Mouse (Mus musculus) adrenal gland (tissue): Measurements from ENCODE around the gene Gabarapl1.
"Not testable (repeated sequence)": the region's sequence is repeated elsewhere in the genome, so short reads cannot be mapped to it uniquely, and the experiment has no call there.

Experiments used
- intact Hi-C: fragments of 180-260 bp; cut with DNase I; formaldehyde crosslinking; loops from one replicate; pipeline ENCODE4 v1.15.1; 2025
- long read RNA-seq, 2 experiments: library from polyadenylated mRNA; unstranded; transcript quantifications; one replicate each; pipeline ENCODE4 v2.0.0; 2020; ENCODE audit warnings: borderline replicate concordance in 1 of 2; ENCODE audit not compliant: insufficient replicate concordance in 1 of 2

Gabarapl1 gene
- long read RNA-seq, experiment 1, transcript Gabarapl1-201 (4 exons, 1,820 nt) = major isoform, 228 of 248 reads
- long read RNA-seq, experiment 1, partial matches to known transcripts = 2 of 248 reads
- long read RNA-seq, experiment 1, other reads (novel, unspliced or antisense) = 16 of 248 reads
- long read RNA-seq, experiment 2, transcript Gabarapl1-201 (4 exons, 1,820 nt) = major isoform, 144 of 162 reads
- long read RNA-seq, experiment 2, partial matches to known transcripts = 16 of 162 reads
- long read RNA-seq, experiment 2, other reads (novel, unspliced or antisense) = 0 of 162 reads

DNA sequence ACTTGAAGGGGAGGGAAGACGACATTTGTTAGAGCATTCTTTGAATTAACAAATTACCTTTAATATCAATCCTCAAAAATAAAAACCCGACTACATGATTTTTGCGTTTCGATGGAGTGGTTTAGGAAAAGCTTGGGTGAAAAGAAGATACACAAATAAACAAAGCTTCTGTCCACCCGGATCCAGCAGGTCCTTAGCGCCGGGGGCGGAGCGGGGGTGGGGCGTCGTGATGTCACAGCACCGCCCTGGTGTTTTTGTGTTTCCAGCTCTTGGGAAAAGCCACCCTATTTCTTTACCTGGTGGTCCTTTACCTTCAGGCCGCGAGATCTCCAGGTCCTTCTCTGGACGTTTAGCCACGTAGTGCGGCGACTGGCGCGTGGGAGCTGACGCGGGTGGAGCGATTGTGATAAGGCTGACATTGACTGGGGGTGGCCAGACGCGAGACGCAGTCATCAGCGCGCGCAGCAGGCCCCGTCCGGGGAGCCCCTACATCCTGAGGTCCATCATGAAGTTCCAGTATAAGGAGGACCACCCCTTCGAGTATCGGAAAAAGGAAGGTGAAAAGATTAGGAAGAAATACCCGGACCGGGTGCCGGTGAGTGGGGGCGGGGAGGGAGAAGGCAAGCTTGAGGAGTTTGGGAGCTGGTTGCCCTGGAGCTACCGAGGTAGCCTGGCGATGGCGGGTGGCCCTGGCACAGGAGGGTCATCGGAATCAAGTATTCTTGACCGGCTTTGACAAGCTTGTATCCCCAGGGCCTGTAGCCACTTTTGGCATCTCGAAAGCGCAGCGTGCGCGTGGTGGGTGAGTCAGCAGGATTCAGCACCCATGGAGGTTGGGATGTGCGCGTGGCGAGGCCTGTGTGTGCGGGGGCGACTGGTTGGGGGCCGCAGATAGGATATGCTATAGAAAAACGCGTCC is at the start of gene Gabarapl1:
Gabarapl1 (plus strand) TSS at position 219 of the 919 bp plus-strand sequence.
- intact Hi-C loops = no loop called here

DNA sequence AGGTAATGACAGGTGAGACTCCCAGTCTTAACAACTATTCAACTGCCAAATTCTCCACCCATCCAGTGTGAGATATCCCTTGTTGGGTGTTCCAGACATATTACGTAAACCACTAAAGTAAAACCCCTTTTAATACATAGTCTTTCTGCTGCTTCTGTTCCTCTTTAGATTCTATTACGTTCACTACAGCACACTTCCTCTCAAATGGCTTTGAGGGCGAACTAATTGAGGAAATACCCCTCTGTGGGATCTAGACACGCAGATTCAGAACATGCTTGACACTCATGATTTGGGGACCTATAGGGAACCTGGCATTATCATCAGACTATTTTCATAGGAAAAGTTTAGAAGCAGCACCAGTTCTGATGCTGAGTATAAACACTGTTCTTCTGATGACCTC is 38.0 kb upstream of the Gabarapl1 start:
- intact Hi-C loops = no loop called here

DNA sequence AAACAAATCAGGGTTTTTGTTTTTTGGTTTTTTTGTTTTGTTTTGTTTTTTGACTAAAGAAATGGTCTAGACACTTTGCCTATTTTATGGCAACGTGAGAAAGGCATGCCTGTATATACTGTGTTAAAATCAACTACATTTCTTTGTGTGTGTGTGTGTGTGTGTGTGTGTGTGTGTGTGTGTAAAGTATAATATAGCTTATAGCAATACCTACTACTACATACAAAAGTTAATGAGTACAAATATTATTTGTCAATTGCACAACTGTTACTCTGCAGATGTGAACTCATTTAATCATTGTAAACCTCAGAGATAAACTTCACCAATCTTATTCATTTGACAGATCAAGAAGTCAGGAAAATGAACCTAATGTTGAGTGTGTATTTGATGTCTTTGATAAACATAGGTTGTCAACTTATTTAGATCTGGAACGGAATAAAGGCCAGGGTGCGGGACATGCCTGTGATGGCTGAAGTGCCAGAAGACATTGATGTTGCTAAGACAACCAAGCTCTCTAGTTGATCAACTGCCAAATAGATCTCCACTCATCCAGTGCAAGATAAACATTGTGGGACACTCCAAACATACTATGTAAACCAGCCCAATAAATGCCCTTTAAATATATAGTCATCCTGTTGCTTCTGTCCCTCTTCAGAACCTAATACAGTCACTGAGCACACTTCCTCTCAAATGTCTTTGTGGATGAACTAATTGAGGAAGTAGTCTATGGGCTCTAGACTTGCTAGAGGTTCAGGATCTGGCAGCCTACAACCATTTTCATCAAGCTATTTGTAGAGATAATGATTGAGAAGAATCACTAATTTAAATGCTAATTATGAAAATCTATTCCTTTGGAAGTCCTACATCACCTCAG is 35.4 kb upstream of the Gabarapl1 start:
- intact Hi-C loops = no loop called here

DNA sequence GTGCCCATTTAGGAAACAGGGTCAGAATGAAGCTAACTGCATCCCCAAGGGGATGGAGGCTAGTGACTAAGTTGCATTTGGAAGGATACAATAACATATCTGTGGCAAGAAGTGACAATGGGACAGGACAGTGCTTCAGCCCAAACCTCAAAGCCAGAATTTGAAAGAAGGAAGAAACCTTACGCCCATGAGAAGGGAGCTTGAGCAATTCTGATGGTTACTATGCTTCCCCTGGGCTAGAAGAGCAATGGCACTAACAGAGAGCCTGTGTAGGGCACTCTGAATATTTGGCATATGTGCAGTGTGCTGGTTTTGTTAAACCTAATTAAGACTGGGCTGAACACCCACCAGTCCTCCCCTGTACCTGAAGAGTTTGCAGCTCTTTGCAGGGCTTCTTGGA is 33.4 kb upstream of the Gabarapl1 start:
- intact Hi-C loops = not testable (repeated sequence)

DNA sequence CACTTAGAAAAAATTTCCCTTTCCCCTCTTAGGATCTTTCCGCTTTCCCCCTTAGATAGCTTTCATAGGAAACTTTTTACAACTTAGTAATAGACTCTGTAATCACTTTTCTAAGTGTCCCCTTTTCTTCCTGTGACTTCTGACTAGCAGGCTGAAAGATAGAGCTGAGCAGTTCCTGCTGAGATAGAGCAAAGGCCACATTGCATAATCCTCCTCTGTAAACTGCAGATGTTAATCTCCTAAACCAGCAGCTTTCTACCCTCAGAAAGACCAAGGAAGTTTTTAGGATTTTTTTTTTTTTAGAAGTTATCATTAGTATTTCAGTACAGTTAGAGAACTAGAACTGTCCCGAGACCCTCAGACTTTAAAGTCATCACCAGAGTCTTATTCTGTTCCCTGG is 29.5 kb upstream of the Gabarapl1 start:
- intact Hi-C loops = no loop called here

DNA sequence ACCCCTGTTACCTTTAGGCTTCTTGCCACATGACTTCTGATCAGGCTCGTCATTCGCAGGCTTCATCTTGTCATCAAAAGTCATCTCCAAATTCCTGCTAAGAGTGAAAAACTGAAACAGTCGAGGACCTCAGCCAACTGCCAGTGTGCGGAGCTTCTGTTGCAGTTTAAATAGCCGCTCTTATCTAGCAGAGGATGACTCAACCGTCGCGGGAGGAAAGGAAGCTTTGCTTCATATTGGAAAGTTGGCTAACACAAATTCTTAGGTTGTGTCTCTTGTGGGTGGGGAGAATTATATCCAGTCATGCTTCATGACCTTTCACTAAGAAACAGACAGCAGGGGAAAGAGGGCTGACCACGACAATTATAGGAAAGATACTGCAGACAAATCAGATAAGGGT is 25.9 kb upstream of the Gabarapl1 start, which contains the start of gene Olr1:
Olr1 (minus strand) TSS at position 142 of the 400 bp plus-strand sequence.
- intact Hi-C loops = no loop called here

DNA sequence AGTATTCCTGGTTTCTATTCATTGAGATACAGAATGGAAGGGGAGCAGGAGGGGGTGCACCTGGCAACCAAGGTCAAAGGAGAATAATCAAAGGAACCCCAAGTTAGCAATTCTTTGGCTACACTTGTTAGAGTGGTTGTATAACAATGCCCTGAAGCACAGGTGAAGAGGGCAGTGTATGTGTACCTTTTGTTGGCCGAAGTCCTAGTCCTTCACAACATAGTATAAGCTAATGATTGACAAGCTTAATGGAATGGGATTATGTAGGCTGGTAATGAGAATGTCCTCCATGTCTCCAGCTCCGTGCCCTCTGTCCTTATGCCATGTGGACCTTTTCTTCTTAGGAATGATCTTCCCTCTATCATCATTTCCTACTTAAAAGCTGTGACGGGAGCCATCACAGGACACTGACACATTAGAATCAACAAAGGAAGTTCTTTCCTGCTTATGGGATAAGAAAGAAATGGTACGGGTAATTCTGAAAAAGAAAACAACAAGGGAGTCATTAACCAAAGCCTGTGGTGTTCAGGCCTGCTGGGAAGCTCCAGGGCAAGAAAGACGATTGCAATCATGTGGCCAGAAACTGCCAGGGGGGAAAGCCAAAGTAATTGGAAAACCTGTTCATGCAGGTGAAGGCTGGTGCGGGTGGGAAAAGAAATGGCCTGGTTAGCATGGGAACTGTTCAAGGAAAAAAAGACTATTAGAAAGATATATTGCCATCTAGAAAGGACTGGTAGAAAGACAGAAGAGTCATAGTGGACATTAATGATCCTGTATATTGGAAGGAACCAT is 22.6 kb upstream of the Gabarapl1 start:
- intact Hi-C loops = no loop called here

DNA sequence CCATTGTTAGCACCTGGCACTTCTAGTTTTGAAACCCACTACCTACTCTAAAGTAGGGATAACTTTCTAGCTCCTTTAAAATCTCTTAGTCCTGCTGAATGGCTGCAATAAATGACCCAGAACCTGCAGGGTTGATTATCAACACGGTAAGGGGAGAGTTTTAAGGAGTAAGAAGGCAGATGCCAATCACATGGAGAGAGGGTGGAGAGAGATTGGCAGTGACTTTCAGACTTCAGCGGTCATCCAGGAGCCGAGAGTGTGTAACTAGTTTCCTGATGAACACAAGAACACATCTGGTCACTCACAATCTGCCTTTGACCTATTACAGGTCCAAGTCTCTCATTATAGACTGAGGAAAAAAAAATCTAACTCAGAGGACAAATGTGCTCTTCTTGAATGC is 20.6 kb upstream of the Gabarapl1 start, which contains the start of gene Tmem52b:
Tmem52b (plus strand) TSS at position 189 of the 400 bp plus-strand sequence.
- intact Hi-C loops = no loop called here

DNA sequence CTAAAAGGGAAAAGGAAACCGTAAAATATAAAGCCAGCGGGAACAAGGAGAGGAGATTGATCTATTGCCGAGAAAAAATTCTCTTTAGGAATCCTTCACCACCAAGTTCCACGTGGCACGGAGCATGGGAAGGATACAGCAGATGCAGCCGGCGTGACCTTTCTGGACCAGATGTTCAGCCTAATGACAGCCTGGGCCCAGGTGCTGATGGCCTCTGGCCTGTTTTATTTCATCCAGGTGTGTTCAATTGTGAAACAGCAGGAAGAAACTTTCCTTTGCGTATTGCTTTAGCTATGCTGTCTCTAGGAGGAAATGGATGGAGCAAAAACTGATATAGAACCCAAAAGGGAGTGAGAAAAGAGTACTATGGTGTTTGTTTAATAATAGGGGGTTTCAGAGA is 20.1 kb upstream of the Gabarapl1 start:
- intact Hi-C loops = no loop called here

DNA sequence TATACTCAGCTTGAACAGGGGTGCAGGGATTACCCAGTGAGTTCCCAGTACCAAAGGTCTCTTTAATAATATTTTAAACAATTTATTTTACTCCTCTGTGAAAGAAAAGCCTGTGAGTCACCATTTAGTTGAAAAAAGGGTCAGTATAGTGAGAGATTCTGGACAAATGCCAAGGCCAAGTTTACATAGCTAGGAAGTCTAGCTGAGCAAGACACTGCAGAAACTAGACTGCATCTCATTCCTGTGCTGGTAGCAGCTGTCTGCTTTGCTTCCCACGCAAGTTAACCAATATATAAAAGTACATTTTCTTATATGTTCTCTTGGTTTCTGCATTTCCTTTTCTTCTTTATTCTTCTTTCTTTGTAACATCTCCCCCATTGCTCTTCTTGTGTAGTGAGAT is 19.6 kb upstream of the Gabarapl1 start:
- intact Hi-C loops = no loop called here

DNA sequence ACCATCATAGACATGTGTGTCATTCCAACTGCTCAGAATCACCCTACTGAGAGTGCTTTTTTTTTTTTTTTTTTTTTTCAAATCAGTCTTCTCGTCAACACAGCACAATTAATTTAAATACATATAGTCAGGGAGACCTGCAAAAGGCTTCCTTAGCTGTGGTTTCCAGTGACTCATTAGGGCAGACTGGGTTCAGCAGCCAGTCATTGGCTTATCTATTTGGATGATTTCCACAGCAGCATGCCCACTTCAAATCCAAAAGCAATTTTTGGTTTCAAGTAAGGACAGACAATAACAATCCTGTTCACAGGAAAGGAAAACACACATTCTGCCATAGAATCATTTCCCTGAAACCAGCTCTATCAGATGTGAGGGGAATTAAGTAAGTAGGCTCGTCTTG is 18.6 kb upstream of the Gabarapl1 start:
- intact Hi-C loops = no loop called here

DNA sequence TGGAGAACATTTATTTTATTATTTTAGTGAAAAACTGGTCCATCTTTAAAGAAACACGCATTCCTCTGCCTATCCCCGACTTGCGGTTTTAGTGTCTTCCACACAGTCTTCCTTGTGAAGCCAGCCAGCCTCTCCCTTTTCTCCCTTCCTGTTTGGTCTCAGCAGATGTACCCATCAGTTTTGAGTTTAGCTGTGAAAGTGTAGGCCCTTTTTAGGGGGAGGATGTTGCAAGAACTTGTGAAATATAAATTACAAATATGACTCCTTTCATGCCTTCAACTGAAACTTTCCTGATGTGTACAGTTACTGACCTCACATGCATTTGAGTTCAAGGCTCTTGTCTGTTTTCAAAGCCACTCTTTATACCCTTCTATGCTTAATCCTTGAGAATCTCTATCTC is 17.9 kb upstream of the Gabarapl1 start:
- intact Hi-C loops = no loop called here

DNA sequence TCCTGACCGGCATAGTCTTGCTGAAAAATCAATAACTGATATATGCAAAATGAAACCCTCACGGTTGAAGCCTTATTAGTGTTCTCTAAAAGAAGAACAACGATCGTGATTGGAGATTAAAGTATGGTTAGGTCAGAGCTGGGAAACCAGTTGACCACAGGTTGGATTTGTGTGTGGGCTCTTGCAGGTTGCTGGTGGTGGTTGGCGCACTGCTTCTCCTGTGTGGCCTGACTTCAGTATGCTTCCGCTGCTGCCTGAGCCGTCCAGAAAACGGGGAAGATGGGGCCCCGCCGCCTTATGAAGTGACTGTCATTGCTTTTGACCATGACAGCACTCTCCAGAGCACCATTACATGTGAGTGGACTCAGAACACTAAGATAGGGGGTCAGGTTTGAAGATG is 16.6 kb upstream of the Gabarapl1 start:
- intact Hi-C loops = loop anchor here (2.0 kb wide), 1 partner anchor 124 kb away; no protein-coding TSS in a partner anchor

DNA sequence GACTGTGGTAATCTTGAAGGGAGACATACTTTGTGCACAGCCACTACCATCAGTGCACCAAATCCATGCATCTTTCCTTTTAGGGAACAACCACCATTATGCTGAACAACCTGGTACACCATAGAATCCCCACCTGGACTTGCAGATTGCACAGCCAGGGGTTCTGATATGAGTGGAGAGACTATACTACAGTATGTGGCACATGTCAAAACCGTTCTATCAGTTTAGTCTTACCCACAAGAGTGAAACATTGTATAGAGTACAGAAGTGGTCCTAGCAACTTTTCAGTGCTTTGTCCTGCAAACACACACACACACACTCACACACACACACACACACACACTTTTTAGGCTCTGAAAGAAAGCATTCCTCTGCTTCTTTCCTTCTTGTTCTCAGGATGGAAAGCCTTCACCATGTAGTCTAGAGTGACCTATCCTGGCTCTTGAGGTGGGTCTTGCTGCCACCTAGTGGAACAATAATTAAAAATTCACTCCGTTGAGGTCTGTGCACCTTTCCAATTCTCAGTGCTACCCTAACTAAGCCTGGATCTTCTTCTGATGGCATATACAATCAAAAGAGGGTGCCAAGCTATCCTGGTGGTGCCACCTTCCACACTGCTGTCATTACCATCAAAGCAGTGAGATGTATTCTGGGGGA is 15.1 kb upstream of the Gabarapl1 start:
- intact Hi-C loops = loop anchor here (2.0 kb wide), 2 partner anchors 41 to 125 kb away; no protein-coding TSS in a partner anchor

DNA sequence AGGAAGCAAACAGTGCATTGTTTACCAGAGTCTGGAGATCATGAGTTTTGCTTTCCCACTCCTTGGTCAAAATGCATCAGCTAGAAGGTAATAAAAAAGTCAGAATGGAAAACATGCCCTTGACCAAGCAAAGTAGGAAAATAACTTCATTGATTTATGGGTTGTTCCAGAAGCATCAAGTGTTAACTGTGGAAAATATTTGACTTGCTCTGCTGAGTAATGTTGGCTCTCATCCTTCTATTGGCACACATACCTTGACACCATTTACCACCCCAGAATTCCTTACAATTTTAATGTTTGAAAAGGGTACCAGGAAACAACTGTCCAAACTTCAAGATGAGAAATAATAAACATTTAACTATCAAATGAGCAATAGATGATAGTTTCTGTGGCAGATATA is 6.9 kb upstream of the Gabarapl1 start:
- intact Hi-C loops = no loop called here

DNA sequence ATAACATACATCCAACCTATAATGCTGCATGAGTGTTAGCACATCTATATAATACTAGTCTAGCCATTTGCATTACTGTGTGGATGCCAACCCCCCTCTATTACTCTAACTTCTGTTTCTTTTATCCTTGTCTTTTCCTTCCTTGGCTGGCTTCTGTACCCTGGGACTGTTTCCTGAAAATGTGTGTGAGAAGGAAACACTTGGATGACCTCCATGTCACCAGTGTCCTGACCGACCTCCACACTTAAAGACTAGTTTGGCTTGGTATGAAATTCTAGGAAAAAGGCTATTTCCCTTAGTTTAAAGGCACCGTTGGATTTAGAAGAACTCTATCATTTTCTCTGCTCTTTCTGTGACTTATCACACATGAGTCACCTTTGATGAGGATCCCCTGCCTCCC is 5.5 kb upstream of the Gabarapl1 start:
- intact Hi-C loops = no loop called here

DNA sequence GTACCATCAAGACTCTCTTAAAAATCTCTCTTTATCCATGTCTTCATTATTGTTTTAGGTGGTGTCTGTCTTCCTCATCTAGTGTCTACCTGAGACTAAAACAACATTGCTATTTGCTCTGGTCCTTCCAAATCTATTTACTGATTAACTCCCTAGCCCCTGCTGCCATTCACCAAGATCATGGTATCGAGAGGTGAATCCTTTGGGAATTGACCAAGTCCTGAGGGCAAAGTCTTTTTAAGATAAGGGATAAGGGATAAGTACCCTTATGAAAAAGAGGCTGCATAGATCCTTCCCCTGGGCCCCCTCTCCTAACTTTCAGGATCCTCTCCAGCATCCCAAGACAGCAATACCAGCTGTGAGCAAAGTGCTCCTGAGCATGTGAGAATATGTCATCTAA is 3.4 kb upstream of the Gabarapl1 start:
- intact Hi-C loops = no loop called here

DNA sequence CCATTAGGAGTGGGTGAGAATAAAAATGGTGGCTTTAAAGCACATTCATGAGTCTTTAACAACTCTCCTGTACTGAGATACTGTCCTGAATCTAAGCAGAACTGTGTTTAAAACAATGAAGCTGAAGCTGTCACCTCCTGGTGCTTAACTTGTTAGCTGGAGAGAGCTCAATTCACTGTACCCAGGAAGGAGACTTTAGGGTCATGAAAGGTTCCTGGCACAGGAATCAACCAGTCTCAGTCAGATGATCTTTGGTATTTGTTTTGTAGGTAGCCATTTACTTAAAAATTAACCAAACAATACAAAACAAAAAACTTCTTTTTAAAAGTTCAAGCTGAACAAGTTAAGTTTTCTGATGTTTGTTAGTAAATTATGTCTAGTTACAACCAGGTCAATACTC is 2.7 kb upstream of the Gabarapl1 start:
- intact Hi-C loops = no loop called here

DNA sequence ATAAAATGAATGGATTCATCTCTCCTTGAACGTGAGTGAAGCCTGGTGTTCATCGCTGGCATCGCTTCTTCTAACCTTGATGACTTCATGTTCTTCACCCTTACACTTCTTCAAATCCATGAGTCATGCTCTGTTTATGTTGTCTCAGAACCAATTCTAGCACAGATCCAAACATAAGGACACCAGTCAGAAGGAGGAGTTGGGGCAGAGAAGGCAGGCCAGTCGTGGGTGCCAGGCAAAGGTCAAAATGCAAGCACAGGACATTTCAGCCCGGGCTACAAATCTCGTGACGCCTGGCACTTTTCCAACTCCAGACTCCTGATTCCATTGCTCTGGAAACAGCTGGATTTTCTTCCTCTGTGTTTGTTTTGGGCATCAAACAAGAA is 411 bp upstream of the Gabarapl1 start:
- intact Hi-C loops = no loop called here

DNA sequence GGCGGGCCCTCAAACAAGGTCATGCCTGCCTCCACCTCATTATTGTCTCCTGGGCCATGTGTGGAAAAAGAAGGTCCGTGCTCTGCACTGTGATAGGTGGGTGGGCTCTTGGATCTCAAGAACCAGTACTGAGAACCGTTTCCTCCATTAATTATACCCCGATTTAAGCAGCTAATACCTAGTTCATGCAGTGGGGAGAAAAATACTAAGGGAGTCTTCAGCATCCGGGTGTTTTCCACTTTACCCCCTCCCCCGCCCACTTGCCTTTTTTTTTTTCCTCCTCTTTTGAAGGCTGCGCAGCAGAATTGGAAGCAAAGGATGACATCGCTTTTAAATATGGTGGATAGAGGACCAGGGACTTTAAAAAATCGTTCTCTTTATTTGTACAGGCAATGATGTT is 1.1 kb downstream of the Gabarapl1 start:
- intact Hi-C loops = no loop called here
